Mouse (Mus musculus) MEL-GATA-1-ER (cell line): Measurements from ENCODE around the gene Gm44511.
"Not testable (repeated sequence)": the region's sequence is repeated elsewhere in the genome, so short reads cannot be mapped to it uniquely, and the experiment has no call there.

ENCODE experiments used
- DNase-seq: peaks from one replicate; pipeline ENCODE4 v3.0.0-alpha.2; 2012; ENCODE audit warnings: low read depth; ENCODE audit errors: extremely low read depth

Gene Gm44511

GRCm38 (mm10) chr6:128762892-128763670 lies 63.0 kb downstream of the Gm44511 start:
- not testable (repeated sequence) for DNase-seq

DNA sequence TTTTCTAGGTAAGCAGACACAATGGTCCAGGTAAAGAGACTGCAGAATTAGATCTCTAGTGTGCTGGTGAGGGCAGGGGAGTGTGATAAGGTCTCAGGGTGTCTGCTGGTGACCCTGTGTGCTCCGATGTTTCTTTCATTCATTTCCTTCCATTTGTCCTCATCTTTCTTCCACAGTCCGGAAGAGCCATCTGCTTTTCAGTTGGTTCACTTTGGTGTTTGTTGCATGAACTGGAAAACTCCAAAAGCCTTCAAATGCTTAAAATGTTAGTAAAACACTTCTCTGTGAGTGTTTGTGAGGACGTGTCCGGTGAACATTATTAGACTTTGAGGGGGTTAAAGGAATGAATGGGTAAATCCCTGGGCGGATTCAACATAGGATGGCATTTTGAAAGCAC lies 65.0 kb downstream of the Gm44511 start:
- DNase-seq: no peak

GRCm38 (mm10) chr6:128760416-128761143 lies 65.5 kb downstream of the Gm44511 start:
- DNase-seq: peak; percentile 47

- peak; percentile 68 for DNase-seq
Observed at GRCm38 (mm10) chr6:128760016-128760415, 66.1 kb downstream of the Gm44511 start.

GRCm38 (mm10) chr6:128759221-128759950 lies 66.7 kb downstream of the Gm44511 start:
- no peak for DNase-seq

GRCm38 (mm10) chr6:128755402-128755763 lies 70.7 kb downstream of the Gm44511 start:
- DNase-seq: not testable (repeated sequence)

DNA sequence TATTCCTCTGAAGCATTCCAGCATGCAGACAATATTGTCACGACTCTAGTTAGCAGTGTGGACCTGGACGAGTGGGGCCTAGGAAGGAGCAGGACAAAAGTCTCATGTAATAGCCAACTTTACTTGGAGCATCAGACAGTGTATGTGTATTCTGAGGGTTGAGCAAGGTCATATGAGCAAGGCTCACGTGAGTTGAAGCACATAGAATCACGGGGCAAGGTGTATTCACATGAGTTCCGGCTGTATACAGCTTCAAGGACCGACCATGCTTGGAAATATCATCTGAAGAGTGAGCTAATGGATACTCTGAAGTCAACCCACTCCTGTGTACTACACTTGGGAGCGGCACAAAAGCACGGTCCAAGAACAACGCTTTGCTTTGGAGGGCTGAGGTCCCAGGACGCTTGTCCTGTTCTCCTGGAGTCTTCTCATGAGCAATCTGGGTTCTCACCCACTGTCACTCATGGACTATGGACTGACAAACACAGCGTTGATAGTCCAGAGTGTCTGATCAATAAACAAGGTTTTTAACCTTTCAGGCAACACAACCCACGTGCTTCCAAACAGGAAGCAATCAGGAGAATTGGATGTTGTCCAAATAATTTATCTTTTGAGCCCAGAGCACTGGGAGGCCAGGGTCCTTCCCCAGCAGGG lies 71.2 kb downstream of the Gm44511 start:
- DNase-seq: not testable (repeated sequence)

- DNase-seq: not testable (repeated sequence)
Observed at GRCm38 (mm10) chr6:128754265-128754664, 71.8 kb downstream of the Gm44511 start.

DNA sequence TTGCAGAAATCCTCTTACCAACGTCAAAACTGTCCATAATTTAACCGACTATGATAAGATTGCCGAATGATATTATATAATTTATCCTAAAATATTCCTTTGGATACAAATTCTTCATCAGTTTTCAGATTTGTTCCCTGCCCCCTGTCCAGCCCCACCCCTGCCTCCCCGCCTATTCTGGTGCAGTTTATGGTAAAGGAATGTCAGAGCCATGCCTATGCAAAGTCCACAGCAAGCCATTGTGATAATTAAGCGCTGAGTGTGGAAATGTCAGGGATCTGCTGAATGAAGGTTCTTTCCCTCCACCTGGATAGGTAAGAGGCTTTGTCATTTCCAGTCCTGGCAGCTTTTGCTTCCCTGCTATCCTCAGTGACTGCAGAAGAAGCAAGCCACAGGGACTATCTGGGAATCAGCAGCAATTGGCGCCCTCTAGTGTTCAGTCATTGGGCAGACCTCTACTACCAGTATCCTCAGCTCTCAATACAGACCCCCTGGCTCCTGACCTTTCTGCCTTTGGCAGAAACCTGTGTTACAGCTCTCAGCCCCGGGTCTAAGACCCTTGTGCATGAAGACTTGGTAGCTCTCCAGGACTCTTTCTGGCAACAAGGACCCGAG lies 72.4 kb downstream of the Gm44511 start:
- not testable (repeated sequence) for DNase-seq

GRCm38 (mm10) chr6:128747006-128747405 lies 79.1 kb downstream of the Gm44511 start:
- DNase-seq: not testable (repeated sequence)

DNA sequence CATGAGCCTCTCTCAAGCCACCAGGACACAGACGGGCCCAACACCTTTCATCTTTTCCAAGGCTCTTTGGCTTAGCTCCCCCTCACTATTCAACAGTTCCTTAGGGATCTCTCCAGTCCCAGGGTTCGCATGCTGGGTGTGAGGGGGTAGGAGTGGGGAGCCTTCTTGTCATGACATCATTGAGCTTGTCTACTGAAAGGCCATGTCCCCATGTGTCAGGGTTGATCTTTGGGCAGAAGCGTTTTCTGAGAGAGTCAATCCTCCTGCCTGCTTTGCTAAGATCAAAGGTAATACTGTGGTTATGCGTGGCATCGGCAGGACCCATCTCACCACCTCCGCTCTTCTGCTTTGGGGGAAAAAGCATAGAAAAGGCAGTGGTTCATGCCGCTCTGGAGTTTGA lies 88.7 kb downstream of the Gm44511 start:
- no peak for DNase-seq

DNA sequence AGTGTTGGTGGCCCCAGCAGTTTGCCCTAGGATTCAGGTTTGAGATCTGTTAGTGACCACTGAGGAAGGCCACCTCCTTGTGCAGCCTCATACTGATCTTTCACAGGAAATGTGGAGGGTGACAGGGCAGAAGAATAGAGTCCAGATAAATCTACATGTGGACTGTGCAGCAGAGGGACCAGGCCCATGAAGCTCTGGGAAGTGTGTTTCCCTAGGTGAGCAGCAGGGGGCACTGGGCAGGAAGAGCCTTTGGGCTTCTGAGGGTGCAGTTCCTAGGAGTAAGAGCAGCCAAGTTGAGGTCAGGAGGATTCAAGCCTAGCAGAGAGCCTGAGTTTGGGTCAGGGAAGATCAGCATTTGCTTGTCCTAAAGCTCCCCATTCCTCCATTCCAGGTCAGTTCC lies 90.0 kb downstream of the Gm44511 start:
- DNase-seq: no peak

GRCm38 (mm10) chr6:128734896-128735295 lies 91.2 kb downstream of the Gm44511 start:
- DNase-seq: no peak

GRCm38 (mm10) chr6:128733908-128734679 lies 92.0 kb downstream of the Gm44511 start:
- no peak for DNase-seq

- DNase-seq: no peak
Observed at GRCm38 (mm10) chr6:128732032-128732431, 94.1 kb downstream of the Gm44511 start.
